ENCODE assay signal across 9 mouse cellular contexts in the genomic region with DNA sequence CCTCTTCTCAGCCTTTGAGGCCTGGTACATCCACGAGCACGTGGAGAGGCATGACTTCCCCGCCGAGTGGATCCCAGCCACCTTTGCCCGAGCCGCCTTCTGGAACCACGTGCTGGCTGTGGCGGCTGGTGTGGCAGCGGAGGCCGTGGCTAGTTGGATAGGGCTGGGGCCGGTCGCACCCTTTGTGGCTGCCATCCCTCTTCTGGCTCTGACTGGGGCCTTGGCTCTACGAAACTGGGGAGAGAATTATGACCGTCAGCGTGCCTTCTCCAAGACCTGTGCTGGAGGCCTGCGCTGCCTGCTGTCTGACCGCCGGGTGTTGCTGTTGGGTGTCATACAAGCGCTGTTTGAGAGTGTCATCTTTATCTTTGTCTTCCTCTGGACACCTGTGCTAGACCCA. TPM values are rescaled to one million over a fixed set of nuclear protein-coding genes. Genes with fewer than 3 reads are reported as not detected.
A peak's percentile ranks its signal among the peaks of the same experiment; 100 is the strongest.
DNase-seq lines count a peak whose midpoint lies in the region; ATAC-seq lines count a peak whose summit lies in the region.
"Had no signal": no experiment of that assay in that cellular context is flagged by ENCODE, and none has a peak within 500 bp of the region (broad histone marks: within the 10 kb centered on the region; RNA-seq: fewer than 3 reads in every experiment).

No protein-coding gene starts in this region.

- no peaks in the 10 kb centered on the region for H3K9me3 ChIP-seq in embryonic facial prominence, embryonic 13.5 days
- no peaks in the 10 kb centered on the region for H3K9me3 ChIP-seq in intestine, embryonic 16.5 days (ENCODE audit: control insufficient read depth, low read length)
- H3K9me3 ChIP-seq in neural tube, embryonic 13.5 days: no peaks in the 10 kb centered on the region

- H3K4me1 ChIP-seq in embryonic facial prominence, embryonic 13.5 days: peaks cover 21% of the 10 kb centered on the region
- H3K4me1 ChIP-seq in intestine, embryonic 16.5 days (ENCODE audit: control insufficient read depth, insufficient read depth, low read length): peaks cover 14% of the 10 kb centered on the region
- H3K4me1 ChIP-seq in neural tube, embryonic 13.5 days (replicated peaks): peaks cover 21% of the 10 kb centered on the region

- H3K4me3 ChIP-seq in embryonic facial prominence, embryonic 13.5 days: peak overlapping the region; percentile 85
- H3K4me3 ChIP-seq in intestine, embryonic 16.5 days (ENCODE audit: low read length): peak overlapping the region; percentile 88
- peak overlapping the region; percentile 91; the same call in 1 of the 2 replicates for H3K4me3 ChIP-seq in neural tube, embryonic 13.5 days

- DNase-seq in kidney, postnatal 10 days: peak; percentile 31
- no peak for DNase-seq in kidney, adult 18-20 months
- DNase-seq in Muller cell, postnatal 12 days (ENCODE audit: inconsistent ontology term): no peak
- DNase-seq in left cerebral cortex, postnatal 4 days: no peak
- DNase-seq: adrenal gland, postnatal 14 days had no signal

- peaks cover 23% of the 10 kb centered on the region for H3K36me3 ChIP-seq in embryonic facial prominence, embryonic 13.5 days
- peaks cover 11% of the 10 kb centered on the region for H3K36me3 ChIP-seq in intestine, embryonic 16.5 days (ENCODE audit: control insufficient read depth, insufficient read depth, low read length)
- peaks cover 24% of the 10 kb centered on the region for H3K36me3 ChIP-seq in neural tube, embryonic 13.5 days

- no peaks in the 10 kb centered on the region for H3K27me3 ChIP-seq in embryonic facial prominence, embryonic 13.5 days
- H3K27me3 ChIP-seq in intestine, embryonic 16.5 days (replicated peaks; ENCODE audit: control insufficient read depth, insufficient read depth, low read length): no peaks in the 10 kb centered on the region
- no peaks in the 10 kb centered on the region for H3K27me3 ChIP-seq in neural tube, embryonic 13.5 days

- ATAC-seq in embryonic facial prominence, embryonic 13.5 days (ENCODE audit: insufficient number of reproducible peaks, insufficient read depth, low FRiP score, low TSS enrichment, low read depth): no peak
- no peak for ATAC-seq in intestine, embryonic 16.5 days
- ATAC-seq in neural tube, embryonic 13.5 days (ENCODE audit: low read depth): no peak

- intact Hi-C loops in left cerebral cortex, postnatal 4 days (cut with DNase I): no loop called here

- H3K9ac ChIP-seq in embryonic facial prominence, embryonic 13.5 days: 0 out of 2 replicates have a peak overlapping the region, but pooled peaks have one; percentile 1
- no peak overlapping the region for H3K9ac ChIP-seq in intestine, embryonic 16.5 days (ENCODE audit: low read depth, low read length)
- H3K9ac ChIP-seq in neural tube, embryonic 13.5 days: peak overlapping the region; percentile 86; the same call in 1 of the 2 replicates

- peak overlapping the region; percentile 89; the same call in 1 of the 2 replicates for H3K27ac ChIP-seq in embryonic facial prominence, embryonic 13.5 days
- H3K27ac ChIP-seq in intestine, embryonic 16.5 days (ENCODE audit: low read length): no peak overlapping the region
- no peak overlapping the region for H3K27ac ChIP-seq in neural tube, embryonic 13.5 days (replicated peaks)

- 94% methylated on average over 19 of the region's 19 CpGs for WGBS in embryonic facial prominence, embryonic 13.5 days
- 94% methylated on average over 19 of the region's 19 CpGs for WGBS in intestine, embryonic 16.5 days
- 93% methylated on average over 19 of the region's 19 CpGs for WGBS in neural tube, embryonic 13.5 days

- H3K4me2 ChIP-seq in embryonic facial prominence, embryonic 13.5 days: peak overlapping the region; percentile 92
- peak overlapping the region; percentile 70; the same call in 1 of the 2 replicates for H3K4me2 ChIP-seq in intestine, embryonic 16.5 days (ENCODE audit: low read depth, low read length)
- H3K4me2 ChIP-seq in neural tube, embryonic 13.5 days: peak overlapping the region; percentile 96

RNA-seq across cellular contexts. Expression of gene Mfsd5, which starts 1.4 kb away (rescaled TPM):
- polyA plus RNA-seq in embryonic facial prominence, embryonic 13.5 days (2015; fragmentation: Nextera tagmentation; extraction: Ambion mirVana): 60.3 and 67.3 TPM in 2 replicates
- 74.2 and 77.6 TPM in 2 replicates for polyA plus RNA-seq in intestine, embryonic 16.5 days (2015; fragmentation: Nextera tagmentation; extraction: Ambion mirVana)
- 52.0 and 54.0 TPM in 2 replicates for polyA plus RNA-seq in neural tube, embryonic 13.5 days (2015; fragmentation: Nextera tagmentation; extraction: Ambion mirVana)
- total RNA-seq in left cerebral cortex, postnatal 4 days (2021): 10 to 100 TPM; 31.4 to 33.7 TPM

RNA-seq across cellular contexts. Expression of gene Gm9918, which starts 10.3 kb away (rescaled TPM):
- polyA plus RNA-seq in embryonic facial prominence, embryonic 13.5 days (2015; fragmentation: Nextera tagmentation; extraction: Ambion mirVana): 1.9 and 2.3 TPM in 2 replicates
- polyA plus RNA-seq in intestine, embryonic 16.5 days (2015; fragmentation: Nextera tagmentation; extraction: Ambion mirVana): 0.13 TPM in 1 of 2 replicates, not detected in the other
- polyA plus RNA-seq in neural tube, embryonic 13.5 days (2015; fragmentation: Nextera tagmentation; extraction: Ambion mirVana): 0.14 TPM in 1 of 2 replicates, not detected in the other
- not detected for total RNA-seq in left cerebral cortex, postnatal 4 days (2021)
- total RNA-seq: adrenal gland, postnatal 14 days; left cerebral cortex, postnatal 36 days had no signal

RNA-seq across cellular contexts. Expression of gene Espl1, which starts 15.4 kb away (rescaled TPM):
- 25.3 and 26.4 TPM in 2 replicates for polyA plus RNA-seq in embryonic facial prominence, embryonic 13.5 days (2015; fragmentation: Nextera tagmentation; extraction: Ambion mirVana)
- 18.0 and 21.1 TPM in 2 replicates for polyA plus RNA-seq in intestine, embryonic 16.5 days (2015; fragmentation: Nextera tagmentation; extraction: Ambion mirVana)
- polyA plus RNA-seq in neural tube, embryonic 13.5 days (2015; fragmentation: Nextera tagmentation; extraction: Ambion mirVana): 5.6 and 7.5 TPM in 2 replicates
- total RNA-seq in left cerebral cortex, postnatal 4 days (2021): 1 to 10 TPM; 8.5 to 9.9 TPM

RNA-seq across cellular contexts. Expression of gene Rarg, which starts 23.3 kb away (rescaled TPM):
- polyA plus RNA-seq in embryonic facial prominence, embryonic 13.5 days (2015; fragmentation: Nextera tagmentation; extraction: Ambion mirVana): 135 and 143 TPM in 2 replicates
- 13.6 and 14.7 TPM in 2 replicates for polyA plus RNA-seq in intestine, embryonic 16.5 days (2015; fragmentation: Nextera tagmentation; extraction: Ambion mirVana)
- 8.5 and 12.5 TPM in 2 replicates for polyA plus RNA-seq in neural tube, embryonic 13.5 days (2015; fragmentation: Nextera tagmentation; extraction: Ambion mirVana)
- total RNA-seq in left cerebral cortex, postnatal 4 days (2021): 10 to 100 TPM; 15.9 to 16.9 TPM

RNA-seq across cellular contexts. Expression of gene Pfdn5, which starts 45.3 kb away (rescaled TPM):
- polyA plus RNA-seq in embryonic facial prominence, embryonic 13.5 days (2015; fragmentation: Nextera tagmentation; extraction: Ambion mirVana): 458 and 502 TPM in 2 replicates
- polyA plus RNA-seq in intestine, embryonic 16.5 days (2015; fragmentation: Nextera tagmentation; extraction: Ambion mirVana): 280 and 283 TPM in 2 replicates
- polyA plus RNA-seq in neural tube, embryonic 13.5 days (2015; fragmentation: Nextera tagmentation; extraction: Ambion mirVana): 438 and 480 TPM in 2 replicates
- 100 to 1,000 TPM; 390 to 395 TPM for total RNA-seq in left cerebral cortex, postnatal 4 days (2021)
